Mouse (Mus musculus) forebrain, embryonic 11.5 days (tissue): ENCODE data around the gene Dnajb4. TPM values are rescaled to one million over a fixed set of nuclear protein-coding genes. Genes with fewer than 3 reads are reported as not detected.

Experiments used
- ATAC-seq: fragments of 200-750 bp; cut with Nextera tagmentation; replicated peaks from 2 replicates; pipeline ENCODE4 v1.8.0; 2017; ENCODE audit warnings: moderate TSS enrichment; ENCODE audit not compliant: low FRiP score
- DNase-seq: peaks from one replicate; pipeline ENCODE4 v3.0.0-alpha.2; 2017; ENCODE audit warnings: low spot score
- H3K27ac ChIP-seq: fragments of 300-500 bp; sonication (generic); 2 replicates; pipeline ENCODE4 v1.5.1; 2014; ENCODE audit warnings: low read depth, low read length
- H3K27me3 ChIP-seq: fragments of 300-500 bp; sonication (generic); 2 replicates; pipeline ENCODE4 v1.6.1; 2014; ENCODE audit warnings: mild to moderate bottlenecking, low read length, mixed read lengths; ENCODE audit not compliant: control insufficient read depth, insufficient read depth
- H3K36me3 ChIP-seq: fragments of 300-500 bp; sonication (generic); 2 replicates; pipeline ENCODE4 v1.6.1; 2014; ENCODE audit warnings: mild to moderate bottlenecking, low read length, moderate library complexity, mixed read lengths; ENCODE audit not compliant: control insufficient read depth, insufficient read depth
- H3K4me1 ChIP-seq: fragments of 300-500 bp; sonication (generic); replicated peaks from 2 replicates; pipeline ENCODE4 v1.6.1; 2014; ENCODE audit warnings: low read length, mixed read lengths; ENCODE audit not compliant: control insufficient read depth, insufficient read depth
- H3K4me2 ChIP-seq: fragments of 300-500 bp; sonication (generic); 2 replicates; pipeline ENCODE4 v1.6.1; 2014; ENCODE audit warnings: low read depth, mild to moderate bottlenecking, low read length, moderate library complexity, mixed read lengths; ENCODE audit not compliant: severe bottlenecking
- H3K4me3 ChIP-seq: fragments of 300-500 bp; sonication (generic); 2 replicates; pipeline ENCODE4 v1.5.1; 2014; ENCODE audit warnings: low read depth, low read length
- H3K9ac ChIP-seq: fragments of 300-500 bp; sonication (generic); 2 replicates; pipeline ENCODE4 v1.6.1; 2014; ENCODE audit warnings: low read length
- H3K9me3 ChIP-seq: fragments of 300-500 bp; sonication (generic); 2 replicates; pipeline ENCODE4 v1.6.1; 2016; ENCODE audit warnings: low read length, mixed read lengths; ENCODE audit not compliant: control insufficient read depth
- WGBS: fragments of 180-500 bp; shearing (Covaris S2); extraction: QIAGEN DNeasy Blood & Tissue Kit; methylation state at CpG from one replicate; pipeline ENCODE4 v1.1.7; 2014; 5-methylcytosine and 5-hydroxymethylcytosine counted together
- polyA plus RNA-seq: library from polyadenylated mRNA; unstranded; fragments of >200 nt; fragmentation: Nextera tagmentation; extraction: Ambion mirVana; gene quantifications from 2 replicates; pipeline ENCODE4 v1.2.1, GENCODE M21; 2014

The Dnajb4 gene
- polyA plus RNA-seq, 1 experiment from 2014 or later = 28.2 TPM

GRCm38 (mm10) chr3:152239592-152239991 is 29.5 kb upstream of the Dnajb4 start:
- Histone ChIP-seq H3K27ac (no peak overlapping the region), H3K27me3 (no peaks in the 10 kb centered on the region), H3K4me2 (no peak overlapping the region), H3K9ac (no peak overlapping the region), H3K9me3 (no peaks in the 10 kb centered on the region), H3K4me3 (no peak overlapping the region), H3K4me1 (no peaks in the 10 kb centered on the region), H3K36me3 (peaks cover 3% of the 10 kb centered on the region; the same call in 1 of the 2 replicates)
- ATAC-seq (no peak), DNase-seq (no peak)
- WGBS = 95% methylated on average over 1 of the region's 1 CpGs

GRCm38 (mm10) chr3:152238836-152239235 is 28.7 kb upstream of the Dnajb4 start:
- ATAC-seq = no peak
- no peak overlapping the region for H3K9ac ChIP-seq
- H3K4me3 ChIP-seq = no peak overlapping the region
- no peak overlapping the region for H3K4me2 ChIP-seq
- peaks cover 7% of the 10 kb centered on the region; the same call in 1 of the 2 replicates for H3K36me3 ChIP-seq
- no peak overlapping the region for H3K27ac ChIP-seq
- 68% methylated on average over 2 of the region's 2 CpGs for WGBS
- DNase-seq = no peak
- H3K27me3 ChIP-seq = no peaks in the 10 kb centered on the region
- H3K4me1 ChIP-seq = no peaks in the 10 kb centered on the region
- no peaks in the 10 kb centered on the region for H3K9me3 ChIP-seq

- H3K36me3 ChIP-seq = peaks cover 10% of the 10 kb centered on the region; the same call in 1 of the 2 replicates
- no peak for ATAC-seq
- H3K27ac ChIP-seq = no peak overlapping the region
These were observed 25.7 kb upstream of the Dnajb4 start for GRCm38 (mm10) chr3:152235805-152236204.

GRCm38 (mm10) chr3:152235238-152235637 is 25.1 kb upstream of the Dnajb4 start:
- H3K4me2 ChIP-seq = no peak overlapping the region
- ATAC-seq (no peak), DNase-seq (no peak)
- H3K9me3 ChIP-seq = no peaks in the 10 kb centered on the region
- H3K9ac ChIP-seq = no peak overlapping the region
- H3K27me3 ChIP-seq = no peaks in the 10 kb centered on the region
- 94% methylated on average over 1 of the region's 1 CpGs for WGBS
- no peak overlapping the region for H3K4me3 ChIP-seq
- H3K4me1 ChIP-seq = no peaks in the 10 kb centered on the region
- H3K36me3 ChIP-seq = peaks cover 10% of the 10 kb centered on the region; the same call in 1 of the 2 replicates
- no peak overlapping the region for H3K27ac ChIP-seq

More at GRCm38 (mm10) chr3:152235805-152236204, 25.7 kb upstream of the Dnajb4 start:
- no peaks in the 10 kb centered on the region for H3K4me1 ChIP-seq
- H3K27me3 ChIP-seq = no peaks in the 10 kb centered on the region
- H3K9me3 ChIP-seq = no peaks in the 10 kb centered on the region
- H3K4me3 ChIP-seq = no peak overlapping the region
- H3K9ac ChIP-seq = no peak overlapping the region
- DNase-seq = no peak
- 100% methylated on average over 1 of the region's 1 CpGs for WGBS
- H3K4me2 ChIP-seq = no peak overlapping the region

GRCm38 (mm10) chr3:152231333-152232100 is 21.4 kb upstream of the Dnajb4 start:
- H3K4me1 ChIP-seq = no peaks in the 10 kb centered on the region

GRCm38 (mm10) chr3:152229271-152229670 is 19.2 kb upstream of the Dnajb4 start:
- Histone ChIP-seq H3K9me3 (no peaks in the 10 kb centered on the region), H3K27me3 (no peaks in the 10 kb centered on the region), H3K9ac (no peak overlapping the region), H3K27ac (no peak overlapping the region), H3K4me3 (no peak overlapping the region), H3K36me3 (peaks cover 27% of the 10 kb centered on the region), H3K4me1 (no peaks in the 10 kb centered on the region), H3K4me2 (no peak overlapping the region)
- ATAC-seq = no peak
- DNase-seq = no peak
- 95% methylated on average over 5 of the region's 5 CpGs for WGBS

More at GRCm38 (mm10) chr3:152231333-152232100, 21.4 kb upstream of the Dnajb4 start:
- H3K27me3 ChIP-seq = no peaks in the 10 kb centered on the region
- H3K9ac ChIP-seq = no peak overlapping the region
- DNase-seq (no peak), ATAC-seq (no peak)
- H3K4me3 ChIP-seq = no peak overlapping the region
- H3K4me2 ChIP-seq = no peak overlapping the region
- peaks cover 14% of the 10 kb centered on the region for H3K36me3 ChIP-seq
- WGBS = 66% methylated on average over 6 of the region's 6 CpGs
- H3K9me3 ChIP-seq = no peaks in the 10 kb centered on the region
- no peak overlapping the region for H3K27ac ChIP-seq

GRCm38 (mm10) chr3:152228843-152229242 is 18.7 kb upstream of the Dnajb4 start:
- Histone ChIP-seq H3K9ac (no peak overlapping the region), H3K4me3 (no peak overlapping the region), H3K4me1 (no peaks in the 10 kb centered on the region), H3K36me3 (peaks cover 28% of the 10 kb centered on the region), H3K27me3 (no peaks in the 10 kb centered on the region), H3K4me2 (no peak overlapping the region), H3K27ac (no peak overlapping the region), H3K9me3 (no peaks in the 10 kb centered on the region)
- no peak for ATAC-seq
- no peak for DNase-seq
- WGBS = 96% methylated on average over 7 of the region's 7 CpGs

GRCm38 (mm10) chr3:152225906-152226305 is 15.8 kb upstream of the Dnajb4 start:
- Histone ChIP-seq H3K27ac (no peak overlapping the region), H3K36me3 (peaks cover 34% of the 10 kb centered on the region), H3K4me3 (no peak overlapping the region), H3K27me3 (no peaks in the 10 kb centered on the region), H3K9me3 (no peaks in the 10 kb centered on the region), H3K4me1 (no peaks in the 10 kb centered on the region), H3K9ac (no peak overlapping the region), H3K4me2 (no peak overlapping the region)
- DNase-seq = no peak
- no peak for ATAC-seq
- WGBS = 93% methylated on average over 7 of the region's 7 CpGs

GRCm38 (mm10) chr3:152224918-152225317 is 14.8 kb upstream of the Dnajb4 start:
- Histone ChIP-seq H3K4me1 (no peaks in the 10 kb centered on the region), H3K4me3 (no peak overlapping the region), H3K36me3 (peaks cover 37% of the 10 kb centered on the region), H3K4me2 (no peak overlapping the region), H3K27ac (no peak overlapping the region), H3K27me3 (no peaks in the 10 kb centered on the region), H3K9me3 (no peaks in the 10 kb centered on the region), H3K9ac (no peak overlapping the region)
- ATAC-seq = no peak
- no peak for DNase-seq
